Mouse (Mus musculus) bone marrow macrophage, adult 2 months (primary cell): ENCODE results near the gene Papln.

Source experiments
- CTCF ChIP-seq: IDR thresholded peaks from 2 replicates; pipeline ENCODE4 v1.5.1; 2012; ENCODE audit warnings: low read depth, mild to moderate bottlenecking, low read length, moderate library complexity
- POLR2A ChIP-seq: IDR thresholded peaks from 2 replicates; pipeline ENCODE4 v1.6.1; 2012; ENCODE audit warnings: mild to moderate bottlenecking, low read depth, low read length, borderline replicate concordance

DNA sequence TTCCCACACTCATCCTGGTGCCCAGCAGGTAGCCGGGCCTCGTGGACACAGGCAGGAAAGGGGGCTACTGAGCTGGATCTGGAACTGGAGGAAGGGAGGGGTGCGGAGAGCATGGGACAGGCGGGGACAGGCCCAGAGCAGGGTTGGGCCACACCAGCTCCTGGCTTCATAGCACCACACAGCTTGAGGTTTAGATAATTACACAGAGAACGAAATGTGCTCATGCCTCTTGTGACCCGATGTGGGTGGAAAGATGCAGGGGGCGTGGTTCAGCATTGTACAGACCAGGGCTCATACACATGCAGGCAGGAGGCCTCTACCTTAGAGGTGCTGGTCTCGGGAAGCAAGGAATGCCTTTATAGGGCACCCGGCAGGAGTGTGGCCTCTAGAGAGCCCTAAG is 4.4 kb downstream of the Papln start:
- no peak for TF ChIP-seq CTCF
- TF ChIP-seq POLR2A = no peak
